Mouse (Mus musculus) left cerebral cortex, postnatal 10 days (tissue): ENCODE data around the gene Faap20. TPM values are rescaled to one million over a fixed set of nuclear protein-coding genes. Genes with fewer than 3 reads are reported as not detected.
"Not testable (repeated sequence)": the region's sequence is repeated elsewhere in the genome, so short reads cannot be mapped to it uniquely, and the experiment has no call there.

Experiments
- DNase-seq, 2 experiments: peaks; one replicate each; pipeline ENCODE4 v3.0.0; 2021 to 2022; ENCODE audit warnings: low spot score in 2 of 2, mixed read lengths in 1 of 2; ENCODE audit errors: extremely low spot score in 1 of 2
- intact Hi-C: fragments of 180-260 bp; cut with DNase I; formaldehyde crosslinking; loops from one replicate; pipeline ENCODE4 v1.15.1; 2025
- total RNA-seq, 2 experiments: library from RNA; stranded (reverse); gene quantifications; 2 replicates each; pipeline ENCODE4 v1.2.3; 2021

Faap20 gene
- total RNA-seq, 2 experiments from 2014 or later, result 25.4 to 26.2 TPM

GRCm38 (mm10) chr4:155238276-155238675, 11.3 kb upstream of the Faap20 start:
- intact Hi-C loops, result no loop called here
- DNase-seq, result no peak

GRCm38 (mm10) chr4:155239494-155239893, 10.1 kb upstream of the Faap20 start:
- intact Hi-C loops, result no loop called here
- DNase-seq, result no peak

GRCm38 (mm10) chr4:155241789-155242188, 7.8 kb upstream of the Faap20 start:
- no peak for DNase-seq
- intact Hi-C loops, result no loop called here

GRCm38 (mm10) chr4:155242292-155242691, 7.3 kb upstream of the Faap20 start:
- no peak for DNase-seq
- intact Hi-C loops, result no loop called here

DNA sequence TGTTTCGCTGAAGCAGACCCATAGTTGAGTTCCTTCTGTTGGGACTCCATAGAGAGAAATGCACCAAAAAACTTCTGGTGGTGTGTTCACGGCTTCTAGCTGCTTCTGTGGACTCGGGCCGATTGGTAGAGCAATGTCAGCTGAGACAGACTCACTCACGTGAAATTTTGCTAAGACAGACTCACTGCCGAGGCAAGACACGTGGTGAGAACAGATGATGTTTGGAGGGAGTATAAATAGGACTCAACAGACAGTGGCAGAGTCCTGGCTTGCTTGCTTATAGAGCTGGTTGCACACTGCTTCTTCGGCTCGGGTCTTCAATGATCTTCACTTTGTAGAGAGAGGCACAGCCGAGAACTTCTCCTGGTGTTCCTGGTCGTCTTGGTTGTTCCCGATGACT, 6.4 kb upstream of the Faap20 start:
- no peak for DNase-seq
- intact Hi-C loops, result no loop called here

DNA sequence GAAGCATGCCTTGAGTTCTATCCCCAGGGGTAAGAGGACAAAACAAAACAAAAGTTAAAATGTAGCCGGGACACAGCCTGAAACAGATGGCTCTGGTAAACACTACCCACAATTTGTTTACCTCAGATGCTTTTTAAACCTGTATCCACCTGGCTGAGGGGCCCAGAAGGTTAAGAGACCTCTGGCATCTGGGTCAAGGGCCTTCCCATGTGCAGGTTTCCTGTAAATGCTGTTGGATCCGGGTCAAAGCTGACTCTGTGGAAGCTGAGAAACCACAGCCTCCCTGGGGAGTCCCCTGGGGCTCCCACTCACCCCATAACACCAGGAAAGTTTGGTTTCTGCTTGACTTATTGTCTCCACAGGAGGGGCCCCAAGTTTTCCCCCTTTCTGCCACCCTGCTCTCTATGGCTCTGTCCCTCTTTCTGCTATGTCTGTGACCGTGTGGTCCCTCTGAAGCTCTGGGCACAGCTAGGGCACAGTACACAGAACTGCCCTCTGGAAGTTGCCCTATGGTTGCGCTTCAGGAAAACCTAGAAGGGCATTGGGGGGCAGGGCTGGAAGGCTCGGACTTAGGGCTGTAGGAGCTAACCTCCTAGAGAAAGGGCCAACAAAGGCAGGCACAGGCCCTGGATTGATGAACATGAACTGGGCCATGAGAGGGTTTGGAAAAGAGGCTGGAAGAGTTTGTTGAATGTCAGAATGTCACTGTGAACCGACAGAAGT, 3.7 kb upstream of the Faap20 start:
- intact Hi-C loops, result no loop called here
- DNase-seq, result no peak

GRCm38 (mm10) chr4:155246691-155247105, 2.9 kb upstream of the Faap20 start:
- DNase-seq, result peak; percentile 69 to 78
- intact Hi-C loops, result no loop called here

GRCm38 (mm10) chr4:155248054-155248453, 1.5 kb upstream of the Faap20 start:
- not testable (repeated sequence) for DNase-seq
- intact Hi-C loops, result loop anchor here (2.0 kb wide), 1 partner anchor 27 kb away; no protein-coding TSS in a partner anchor

DNA sequence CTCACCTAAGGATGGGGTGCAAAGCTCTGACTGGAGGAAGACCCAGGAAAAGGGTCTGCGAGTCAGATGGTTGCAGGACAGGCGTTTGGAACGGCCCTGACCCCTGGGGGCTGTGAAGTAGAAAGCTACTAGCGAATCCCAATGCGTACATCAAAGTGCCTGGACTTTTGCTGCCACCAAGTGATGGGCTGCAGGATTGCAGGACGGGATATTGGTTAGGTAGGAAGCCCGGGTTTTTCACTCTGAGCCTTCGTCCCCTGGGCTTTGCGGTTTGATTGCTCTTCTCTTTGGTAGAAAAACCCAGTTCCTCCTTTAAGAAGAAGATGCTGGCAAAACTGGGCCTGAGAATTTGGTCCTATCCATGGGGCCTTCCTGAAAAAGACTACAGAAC, 350 bp upstream of the Faap20 start:
- intact Hi-C loops, result loop anchor here (1.0 to 2.0 kb wide), 2 partner anchors 28 to 154 kb away; no protein-coding TSS in a partner anchor
- peak; percentile 92 to 93 for DNase-seq

GRCm38 (mm10) chr4:155250361-155251117, 937 bp downstream of the Faap20 start:
- intact Hi-C loops, result loop anchor here (5.0 kb wide), 1 partner anchor 57 kb away; no protein-coding TSS in a partner anchor
- no peak for DNase-seq

DNA sequence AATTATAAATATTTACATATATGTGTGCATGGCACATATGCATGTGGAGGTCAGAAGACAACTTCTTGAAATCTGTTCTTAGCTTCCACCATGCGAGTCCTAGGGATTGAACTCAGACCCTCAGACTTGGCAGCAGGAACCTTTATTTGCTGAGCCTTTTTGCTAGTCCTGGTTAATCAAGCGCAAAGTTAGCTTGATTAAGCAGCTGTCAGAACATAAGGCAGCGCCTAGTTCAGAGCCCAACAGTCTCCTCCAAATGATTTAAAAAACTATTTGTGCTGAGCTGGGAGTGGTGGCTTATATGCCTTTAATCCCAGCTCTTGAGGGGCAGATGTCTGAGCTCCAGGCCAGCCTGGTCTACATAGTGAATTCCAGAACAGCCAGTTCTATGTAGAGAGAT, 1.5 kb downstream of the Faap20 start:
- intact Hi-C loops, result loop anchor here (5.0 kb wide), 1 partner anchor 56 kb away; no protein-coding TSS in a partner anchor
- no peak for DNase-seq

DNA sequence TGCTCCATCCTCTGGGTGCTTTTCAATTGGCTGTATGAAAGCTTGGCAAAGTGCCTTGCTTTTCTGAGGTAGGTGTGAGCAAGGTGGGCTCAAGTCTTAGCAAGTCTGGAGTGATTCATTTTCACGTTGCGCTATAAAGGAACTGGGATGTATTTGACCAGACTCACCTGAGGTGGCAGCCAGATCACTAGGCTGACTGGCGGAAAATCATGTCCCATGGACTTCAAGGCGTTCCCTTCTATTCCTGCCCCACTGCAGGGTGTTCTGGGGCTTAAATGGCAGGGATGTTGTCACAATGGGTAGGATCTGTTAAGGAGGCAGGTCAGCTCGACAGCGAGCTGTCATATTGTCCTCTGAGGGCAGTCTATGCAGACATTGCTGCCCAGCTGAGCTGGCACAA, 2.7 kb downstream of the Faap20 start:
- intact Hi-C loops, result loop anchor here (5.0 kb wide), 1 partner anchor 55 kb away; no protein-coding TSS in a partner anchor
- DNase-seq, result no peak

GRCm38 (mm10) chr4:155264521-155265321, 15.1 kb downstream of the Faap20 start:
- intact Hi-C loops, result loop anchor here (5.0 kb wide), 1 partner anchor 43 kb away; no protein-coding TSS in a partner anchor
- DNase-seq, result no peak

GRCm38 (mm10) chr4:155267047-155267543, 17.5 kb downstream of the Faap20 start:
- intact Hi-C loops, result loop anchor here (5.0 kb wide), 1 partner anchor 40 kb away; no protein-coding TSS in a partner anchor
- DNase-seq, result no peak

- peak in 1 of 2 experiments; percentile 48 for DNase-seq
Measured at GRCm38 (mm10) chr4:155267639-155268175, 18.1 kb downstream of the Faap20 start.

GRCm38 (mm10) chr4:155268382-155268781, 18.8 kb downstream of the Faap20 start:
- DNase-seq, result peak; percentile 40 to 83
- intact Hi-C loops, result loop anchor here (5.0 kb wide), 1 partner anchor 39 kb away; no protein-coding TSS in a partner anchor

More at GRCm38 (mm10) chr4:155267639-155268175, 18.1 kb downstream of the Faap20 start:
- intact Hi-C loops, result loop anchor here (5.0 kb wide), 1 partner anchor 40 kb away; no protein-coding TSS in a partner anchor

GRCm38 (mm10) chr4:155274451-155274850, 24.8 kb downstream of the Faap20 start:
- intact Hi-C loops, result no loop called here
- DNase-seq, result no peak

- no peak for DNase-seq
- intact Hi-C loops, result no loop called here
Measured at GRCm38 (mm10) chr4:155274851-155275250, 25.2 kb downstream of the Faap20 start.
